Mouse (Mus musculus) small intestine, adult 2 months (tissue): ENCODE results near the gene Ilk. TPM values are rescaled to one million over a fixed set of nuclear protein-coding genes. Genes with fewer than 3 reads are reported as not detected.
A peak's percentile ranks its signal among the peaks of the same experiment; 100 is the strongest.
"Not testable (repeated sequence)": the region's sequence is repeated elsewhere in the genome, so short reads cannot be mapped to it uniquely, and the experiment has no call there.

Experiments
- H3K27ac ChIP-seq: fragments of 200-500 bp; 2 replicates; pipeline ENCODE4 v1.5.1; 2012; ENCODE audit warnings: low read depth, low read length, control low read depth, inconsistent platforms; ENCODE audit not compliant: insufficient read depth
- H3K27me3 ChIP-seq: fragments of 200-500 bp; 2 replicates; pipeline ENCODE4 v1.6.1; 2012; ENCODE audit warnings: mild to moderate bottlenecking, moderate library complexity, low read length, inconsistent platforms; ENCODE audit not compliant: control insufficient read depth, insufficient read depth
- H3K36me3 ChIP-seq: fragments of 200-500 bp; 2 replicates; pipeline ENCODE4 v1.6.1; 2012; ENCODE audit warnings: mild to moderate bottlenecking, low read length, control low read depth, inconsistent platforms; ENCODE audit not compliant: control insufficient read depth, insufficient read depth
- H3K4me1 ChIP-seq: fragments of 200-500 bp; 2 replicates; pipeline ENCODE4 v1.6.1; 2012; ENCODE audit warnings: low read length, inconsistent platforms, mixed read lengths; ENCODE audit not compliant: control insufficient read depth, insufficient read depth, insufficient read length
- H3K4me3 ChIP-seq: fragments of 200-500 bp; 2 replicates; pipeline ENCODE4 v1.5.1; 2012; ENCODE audit warnings: low read depth, mild to moderate bottlenecking, control low read depth, inconsistent platforms, low read length, moderate library complexity
- CTCF ChIP-seq: fragments of 200-500 bp; IDR thresholded peaks from 2 replicates; pipeline ENCODE4 v1.5.1; 2012; ENCODE audit warnings: low read depth, mild to moderate bottlenecking, control low read depth, inconsistent platforms, low read length, moderate library complexity, mixed read lengths; ENCODE audit not compliant: insufficient replicate concordance, insufficient read length; ENCODE audit errors: extremely low read depth
- POLR2A ChIP-seq: fragments of 200-500 bp; IDR thresholded peaks from 2 replicates; pipeline ENCODE4 v1.6.1; 2012; ENCODE audit warnings: low read depth, mild to moderate bottlenecking, control low read depth, inconsistent platforms, low read length, moderate library complexity
- WGBS: fragments of 180-500 bp; shearing (Covaris S2); methylation state at CpG from one replicate; pipeline ENCODE4 v1.1.7; 2018; 5-methylcytosine and 5-hydroxymethylcytosine counted together
- polyA plus RNA-seq: library from polyadenylated mRNA; depleted of rRNA; stranded (reverse); fragments of >200 nt; gene quantifications from 2 replicates; pipeline ENCODE4 v1.2.3, GENCODE M21; 2012

The Ilk gene
- polyA plus RNA-seq, 1 experiment: 60.8 TPM

GRCm38 (mm10) chr7:105737648-105738047 is 1.3 kb downstream of the Ilk start:
- Histone ChIP-seq H3K27ac (peak overlapping the region; percentile 70), H3K4me1 (no peaks in the 10 kb centered on the region; the same call in 1 of the 2 replicates), H3K4me3 (no peak overlapping the region), H3K27me3 (no peaks in the 10 kb centered on the region), H3K36me3 (peaks cover 33% of the 10 kb centered on the region)
- TF ChIP-seq POLR2A (no peak), CTCF (no peak)
- WGBS: 33% methylated on average over 3 of the region's 3 CpGs

- TF ChIP-seq POLR2A (no peak), CTCF (no peak)
- H3K4me3 ChIP-seq: no peak overlapping the region
- H3K36me3 ChIP-seq: peaks cover 28% of the 10 kb centered on the region
- no peaks in the 10 kb centered on the region for H3K27me3 ChIP-seq
- H3K4me1 ChIP-seq: peaks cover 3% of the 10 kb centered on the region; the same call in 1 of the 2 replicates
- 72% methylated on average over 2 of the region's 2 CpGs for WGBS
- peak overlapping the region; percentile 92 for H3K27ac ChIP-seq
These were observed 1.9 kb downstream of the Ilk start for GRCm38 (mm10) chr7:105738286-105738685.

GRCm38 (mm10) chr7:105738948-105739347 is 2.6 kb downstream of the Ilk start:
- Histone ChIP-seq H3K4me1 (peaks cover 5% of the 10 kb centered on the region; the same call in 1 of the 2 replicates), H3K4me3 (peak overlapping the region; percentile 33; the same call in 1 of the 2 replicates), H3K27ac (peak overlapping the region; percentile 92), H3K27me3 (no peaks in the 10 kb centered on the region), H3K36me3 (peaks cover 22% of the 10 kb centered on the region)
- no peak for TF ChIP-seq CTCF
- TF ChIP-seq POLR2A: no peak
- 52% methylated on average over 3 of the region's 3 CpGs for WGBS

- no peaks in the 10 kb centered on the region for H3K27me3 ChIP-seq
- H3K4me1 ChIP-seq: peaks cover 5% of the 10 kb centered on the region; the same call in 1 of the 2 replicates
- WGBS: 90% methylated on average over 13 of the region's 13 CpGs
- peaks cover 19% of the 10 kb centered on the region for H3K36me3 ChIP-seq
- no peak overlapping the region for H3K27ac ChIP-seq
- TF ChIP-seq POLR2A (no peak), CTCF (no peak)
- no peak overlapping the region for H3K4me3 ChIP-seq
These were observed 3.9 kb downstream of the Ilk start for GRCm38 (mm10) chr7:105740089-105740795.

GRCm38 (mm10) chr7:105740851-105741250 is 4.5 kb downstream of the Ilk start:
- TF ChIP-seq POLR2A (no peak), CTCF (no peak)
- Histone ChIP-seq H3K4me1 (peaks cover 5% of the 10 kb centered on the region; the same call in 1 of the 2 replicates), H3K27me3 (no peaks in the 10 kb centered on the region), H3K27ac (no peak overlapping the region), H3K4me3 (no peak overlapping the region), H3K36me3 (peaks cover 19% of the 10 kb centered on the region)
- 82% methylated on average over 6 of the region's 6 CpGs for WGBS

- H3K4me3 ChIP-seq: no peak overlapping the region
- H3K27ac ChIP-seq: no peak overlapping the region
- peaks cover 5% of the 10 kb centered on the region; the same call in 1 of the 2 replicates for H3K4me1 ChIP-seq
- TF ChIP-seq POLR2A: no peak
- TF ChIP-seq CTCF: no peak
- peaks cover 27% of the 10 kb centered on the region for H3K36me3 ChIP-seq
- 93% methylated on average over 9 of the region's 9 CpGs for WGBS
- no peaks in the 10 kb centered on the region for H3K27me3 ChIP-seq
These were observed 5.6 kb downstream of the Ilk start for GRCm38 (mm10) chr7:105741978-105742377.

- H3K27me3 ChIP-seq, H3K27ac ChIP-seq, H3K4me1 ChIP-seq, H3K4me3 ChIP-seq: not testable (repeated sequence)
- peaks cover 27% of the 10 kb centered on the region for H3K36me3 ChIP-seq
- WGBS: 77% methylated on average over 7 of the region's 7 CpGs
These were observed 6.3 kb downstream of the Ilk start for GRCm38 (mm10) chr7:105742539-105743215.

- peaks cover 28% of the 10 kb centered on the region for H3K36me3 ChIP-seq
- 28% methylated on average over 20 of the region's 20 CpGs for WGBS
These were observed 7.0 kb downstream of the Ilk start for GRCm38 (mm10) chr7:105743246-105743925.

More at GRCm38 (mm10) chr7:105743246-105743925, 7.0 kb downstream of the Ilk start:
- peak overlapping the region; percentile 83 for H3K4me3 ChIP-seq
- H3K27me3 ChIP-seq, H3K4me1 ChIP-seq, H3K27ac ChIP-seq: not testable (repeated sequence)
